Mouse (Mus musculus) common myeloid progenitor, adult 5-6 weeks (primary cell): ENCODE measurements around the gene AL731706.2. TPM values are rescaled to one million over a fixed set of nuclear protein-coding genes. Genes with fewer than 3 reads are reported as not detected.

Experiments
- total RNA-seq: library from RNA; stranded (forward); fragments of 200-1000, 187-1606 nt; gene quantifications from 2 replicates; pipeline ENCODE4 v1.2.3, GENCODE M21; 2017

AL731706.2 gene
- total RNA-seq, 1 experiment from 2014 or later = not detected

Other genes with a start within 250 kb of the AL731706.2 start
- gene Snap25, start 172.2 kb downstream of the AL731706.2 start, total RNA-seq = not detected in 2 replicates
- gene Slx4ip, start 5.5 kb upstream of the AL731706.2 start, total RNA-seq = 6.5 and 8.2 TPM in 2 replicates
- gene AL731706.1, start 5.7 kb upstream of the AL731706.2 start, total RNA-seq = 11.4 and 17.4 TPM in 2 replicates
- 4.1 and 11.1 TPM in 2 replicates for gene Mkks, start 5.7 kb upstream of the AL731706.2 start, total RNA-seq
- gene Jag1, start 231.0 kb upstream of the AL731706.2 start, total RNA-seq = not detected in 2 replicates